8 mouse cellular contexts compared by ENCODE assay signal in the genomic region with DNA sequence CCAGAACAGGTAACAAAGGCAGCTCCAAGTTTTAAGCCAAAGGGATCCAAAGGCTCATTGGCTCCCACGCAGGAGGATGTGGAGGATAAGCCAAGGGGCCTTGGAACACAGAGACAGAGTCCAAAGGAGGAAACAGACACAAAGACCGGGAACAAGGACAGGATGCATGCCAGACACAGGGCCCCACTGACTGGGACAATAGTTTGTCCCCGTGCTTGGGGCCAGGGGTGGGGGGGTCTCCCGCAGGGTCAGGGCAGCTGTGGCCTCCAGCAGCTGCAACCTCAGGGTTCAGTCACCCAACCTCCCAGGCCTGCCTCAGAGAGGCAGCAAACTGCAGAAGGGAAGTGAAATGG. TPM values are rescaled to one million over a fixed set of nuclear protein-coding genes. Genes with fewer than 3 reads are reported as not detected.
DNase-seq lines count a peak whose midpoint lies in the region; ATAC-seq and TF ChIP-seq lines count a peak whose summit lies in the region.
"Had no signal": no experiment of that assay in that cellular context is flagged by ENCODE, and none has a peak within 500 bp of the region (broad histone marks: within the 10 kb centered on the region; RNA-seq: fewer than 3 reads in every experiment).

No protein-coding gene starts in this region.

- no peak for DNase-seq in CH12.LX (ENCODE audit: extremely low read depth)
- no peak for DNase-seq in G1E (ENCODE audit: low spot score)
- DNase-seq in heart, postnatal 4 days: peak; percentile 60
- no peak for DNase-seq in gastrocnemius, postnatal 25 days

- H3K27ac ChIP-seq in CH12.LX (ENCODE audit: insufficient read depth, low read depth): no peak overlapping the region
- H3K27ac ChIP-seq in limb, embryonic 13.5 days: peak overlapping the region; percentile 39; the same call in 1 of the 2 replicates
- H3K27ac ChIP-seq in stomach, embryonic 14.5 days (ENCODE audit: low read length): peak overlapping the region; percentile 67; the same call in 1 of the 2 replicates

- peaks cover 29 to 70% of the 10 kb centered on the region in 2 experiments for H3K4me1 ChIP-seq in CH12.LX (ENCODE audit: control insufficient read depth in 1 of 2, insufficient read depth in 2 of 2)
- peaks cover 78% of the 10 kb centered on the region for H3K4me1 ChIP-seq in G1E (ENCODE audit: insufficient read depth, low read depth, low read length)
- peaks cover 28% of the 10 kb centered on the region for H3K4me1 ChIP-seq in limb, embryonic 13.5 days
- H3K4me1 ChIP-seq in stomach, embryonic 14.5 days (ENCODE audit: control insufficient read depth, insufficient read depth, low read length): peaks cover 10% of the 10 kb centered on the region

- H3K36me3 ChIP-seq in CH12.LX (replicated peaks in 1 of 2; ENCODE audit: control insufficient read depth in 1 of 2, insufficient read depth in 1 of 2, low read length in 1 of 2) (peaks cover 31 to 52% of the 10 kb centered on the region in 2 experiments), G1E (replicated peaks) (peaks cover 64% of the 10 kb centered on the region)
- peaks cover 41% of the 10 kb centered on the region for H3K36me3 ChIP-seq in limb, embryonic 13.5 days
- peaks cover 19% of the 10 kb centered on the region for H3K36me3 ChIP-seq in stomach, embryonic 14.5 days (ENCODE audit: control insufficient read depth, insufficient read depth, low read length)

- no peak overlapping the region for H3K4me3 ChIP-seq in CH12.LX (replicated peaks in 1 of 3; ENCODE audit: low read depth in 2 of 3, low read length in 2 of 3, poor library complexity in 1 of 3)
- peak overlapping the region; percentile 49; the same call in 1 of the 2 replicates for H3K4me3 ChIP-seq in G1E (ENCODE audit: low read depth, low read length)
- no peak overlapping the region for H3K4me3 ChIP-seq in limb, embryonic 13.5 days
- 0 out of 2 replicates have a peak overlapping the region, but pooled peaks have one; percentile 5 for H3K4me3 ChIP-seq in stomach, embryonic 14.5 days (ENCODE audit: low read depth, low read length)
- H3K4me3 ChIP-seq: myocyte had no signal

- peaks cover 20% of the 10 kb centered on the region for H3K79me2 ChIP-seq in CH12.LX (replicated peaks; ENCODE audit: control insufficient read depth, extremely low read depth, insufficient read depth, poor library complexity, severe bottlenecking)

- dilution Hi-C loops in CH12.LX (cut with MboI; ENCODE audit: extremely low pct_ligation_motif_present, extremely low pct_unique_long_range_greater_than_20kb, low sequenced_read_pairs): no loop called here

- no peak for TF ChIP-seq EP300 in CH12.LX (IDR thresholded peaks at IDR 0.05; ENCODE audit: low read length)

- no peak for TF ChIP-seq POLR2A in CH12.LX (IDR thresholded peaks at IDR 0.05; ENCODE audit: low read depth, low read length)

- H3K27me3 ChIP-seq in CH12.LX (replicated peaks): no peaks in the 10 kb centered on the region
- no peaks in the 10 kb centered on the region for H3K27me3 ChIP-seq in G1E (ENCODE audit: insufficient read depth, low read length)
- no peaks in the 10 kb centered on the region for H3K27me3 ChIP-seq in limb, embryonic 13.5 days
- no peaks in the 10 kb centered on the region for H3K27me3 ChIP-seq in stomach, embryonic 14.5 days (ENCODE audit: control insufficient read depth, insufficient read depth, low read length)

- no peak for TF ChIP-seq CTCF in CH12.LX (conservative IDR thresholded peaks at IDR 0.05 in 1 of 2, IDR thresholded peaks at IDR 0.05 in 1 of 2; ENCODE audit: low read depth in 2 of 2, low read length in 2 of 2)
- no peak for TF ChIP-seq CTCF in G1E (IDR thresholded peaks at IDR 0.05; ENCODE audit: low read depth, low read length)

- in situ Hi-C loops in CH12.LX (cut with MboI; ENCODE audit: low pct_ligation_motif_present, low pct_unique_long_range_greater_than_20kb, low sequenced_read_pairs): no loop called here

- no peak overlapping the region for H3K9ac ChIP-seq in CH12.LX (ENCODE audit: insufficient read depth, low read depth)
- H3K9ac ChIP-seq in limb, embryonic 13.5 days: peak overlapping the region; percentile 25; the same call in 1 of the 2 replicates
- no peak overlapping the region for H3K9ac ChIP-seq in stomach, embryonic 14.5 days (replicated peaks; ENCODE audit: low read depth, low read length)

- WGBS in limb, embryonic 13.5 days: 50% methylated on average over 4 of the region's 4 CpGs
- WGBS in stomach, embryonic 14.5 days: 71% methylated on average over 4 of the region's 4 CpGs

- no peak for TF ChIP-seq RAD21 in CH12.LX (IDR thresholded peaks at IDR 0.05; ENCODE audit: low read depth, low read length)

- H3K9me3 ChIP-seq in CH12.LX (replicated peaks; ENCODE audit: low read length): no peaks in the 10 kb centered on the region
- H3K9me3 ChIP-seq in G1E (replicated peaks): no peaks in the 10 kb centered on the region
- no peaks in the 10 kb centered on the region for H3K9me3 ChIP-seq in limb, embryonic 13.5 days
- H3K9me3 ChIP-seq in stomach, embryonic 14.5 days (ENCODE audit: control insufficient read depth, low read depth, low read length): no peaks in the 10 kb centered on the region

- H3K4me2 ChIP-seq in CH12.LX (ENCODE audit: insufficient read depth, low read depth, poor library complexity, severe bottlenecking): no peak overlapping the region; the same call in 1 of the 2 replicates
- peak overlapping the region; percentile 0 for H3K4me2 ChIP-seq in limb, embryonic 13.5 days (replicated peaks)
- H3K4me2 ChIP-seq in stomach, embryonic 14.5 days (replicated peaks; ENCODE audit: low read depth, low read length): 0 out of 2 replicates have a peak overlapping the region, but pooled peaks have one; percentile 10

- ATAC-seq in G1E (ENCODE audit: extremely low read depth, insufficient number of reproducible peaks, low FRiP score, poor library complexity, severe bottlenecking): no peak
- no peak for ATAC-seq in limb, embryonic 13.5 days (ENCODE audit: low FRiP score, low read depth)
- no peak for ATAC-seq in stomach, embryonic 14.5 days (ENCODE audit: insufficient number of reproducible peaks, insufficient read depth, low FRiP score, low read depth)
- ATAC-seq in activated CD4-positive, CD25-positive, alpha-beta regulatory T cell, adult 4 months: no peak

RNA-seq across cellular contexts. Expression of gene Abhd17a, which starts 2.9 kb away (rescaled TPM):
- total RNA-seq in CH12.LX (2012; rRNA removed): 49.1 and 52.8 TPM in 2 replicates
- 28.0 and 37.2 TPM in 2 replicates for total RNA-seq in CH12.LX (2014; rRNA removed)
- 44.6 and 48.0 TPM in 2 replicates for polyA plus RNA-seq in CH12.LX (2012; ENCODE audit: insufficient read length, low read depth)
- total RNA-seq in G1E (2014; fragmentation: Nextera tagmentation): 12.4 and 14.6 TPM in 2 replicates
- 37.8 and 44.0 TPM in 2 replicates for total RNA-seq in G1E (2017)
- 574 and 928 TPM in 2 replicates for polyA plus RNA-seq in G1E (2012)
- total RNA-seq in heart, postnatal 4 days (2021): 10 to 100 TPM; 93.6 to 95.0 TPM
- polyA plus RNA-seq in limb, embryonic 13.5 days (2015; fragmentation: Nextera tagmentation; extraction: Ambion mirVana): 80.9 and 83.0 TPM in 2 replicates
- 89.7 and 104 TPM in 2 replicates for polyA plus RNA-seq in stomach, embryonic 14.5 days (2014; fragmentation: Nextera tagmentation; extraction: Ambion mirVana)
- polyA plus RNA-seq in activated CD4-positive, CD25-positive, alpha-beta regulatory T cell, adult 4 months (2017; shearing (Covaris generic)): 10 to 100 TPM in 1 of 2 experiments, 1 to 10 TPM in 1; 9.4 to 11.8 TPM
- total RNA-seq in gastrocnemius, postnatal 25 days (2021): 10 to 100 TPM; 53.8 to 58.8 TPM

RNA-seq across cellular contexts. Expression of gene Klf16, which starts 10.2 kb away (rescaled TPM):
- 84.8 and 94.0 TPM in 2 replicates for total RNA-seq in CH12.LX (2012; rRNA removed)
- 14.1 and 14.5 TPM in 2 replicates for total RNA-seq in CH12.LX (2014; rRNA removed)
- polyA plus RNA-seq in CH12.LX (2012; ENCODE audit: insufficient read length, low read depth): 30.9 and 38.2 TPM in 2 replicates
- total RNA-seq in G1E (2014; fragmentation: Nextera tagmentation): 10.8 and 14.0 TPM in 2 replicates
- 6.1 and 8.1 TPM in 2 replicates for total RNA-seq in G1E (2017)
- 105 and 141 TPM in 2 replicates for polyA plus RNA-seq in G1E (2012)
- total RNA-seq in heart, postnatal 4 days (2021): 10 to 100 TPM in 1 of 2 experiments, 1 to 10 TPM in 1; 9.6 to 10.4 TPM
- polyA plus RNA-seq in limb, embryonic 13.5 days (2015; fragmentation: Nextera tagmentation; extraction: Ambion mirVana): 9.3 and 10.0 TPM in 2 replicates
- 8.1 and 8.4 TPM in 2 replicates for polyA plus RNA-seq in stomach, embryonic 14.5 days (2014; fragmentation: Nextera tagmentation; extraction: Ambion mirVana)
- 1 to 10 TPM; 5.2 to 8.1 TPM for polyA plus RNA-seq in activated CD4-positive, CD25-positive, alpha-beta regulatory T cell, adult 4 months (2017; shearing (Covaris generic))
- total RNA-seq in gastrocnemius, postnatal 25 days (2021): 1 to 10 TPM; 1.2 to 2.0 TPM

RNA-seq across cellular contexts. Expression of gene Scamp4, which starts 15.4 kb away (rescaled TPM):
- total RNA-seq in CH12.LX (2012; rRNA removed) (33.2 and 33.9 TPM in 2 replicates), CH12.LX (2014; rRNA removed) (17.8 and 18.5 TPM in 2 replicates), G1E (2014; fragmentation: Nextera tagmentation) (37.5 and 39.4 TPM in 2 replicates), G1E (2017) (12.7 and 12.9 TPM in 2 replicates)
- polyA plus RNA-seq in CH12.LX (2012; ENCODE audit: insufficient read length, low read depth) (81.2 and 89.9 TPM in 2 replicates), G1E (2012) (72.8 and 87.0 TPM in 2 replicates)
- total RNA-seq in heart, postnatal 4 days (2021): 10 to 100 TPM; 27.0 to 30.4 TPM
- polyA plus RNA-seq in limb, embryonic 13.5 days (2015; fragmentation: Nextera tagmentation; extraction: Ambion mirVana): 83.9 and 92.0 TPM in 2 replicates
- polyA plus RNA-seq in stomach, embryonic 14.5 days (2014; fragmentation: Nextera tagmentation; extraction: Ambion mirVana): 95.9 and 106 TPM in 2 replicates
- 100 to 1,000 TPM; 104 to 107 TPM for polyA plus RNA-seq in activated CD4-positive, CD25-positive, alpha-beta regulatory T cell, adult 4 months (2017; shearing (Covaris generic))
- total RNA-seq in gastrocnemius, postnatal 25 days (2021): 10 to 100 TPM; 14.3 to 18.4 TPM

RNA-seq across cellular contexts. Expression of gene Adat3, which starts 15.4 kb away (rescaled TPM):
- 5.0 and 8.0 TPM in 2 replicates for total RNA-seq in CH12.LX (2012; rRNA removed)
- 5.8 and 6.6 TPM in 2 replicates for total RNA-seq in CH12.LX (2014; rRNA removed)
- 6.3 and 6.7 TPM in 2 replicates for polyA plus RNA-seq in CH12.LX (2012; ENCODE audit: insufficient read length, low read depth)
- total RNA-seq in G1E (2014; fragmentation: Nextera tagmentation): not detected in 2 replicates
- 1.2 and 1.6 TPM in 2 replicates for total RNA-seq in G1E (2017)
- 19.4 and 23.5 TPM in 2 replicates for polyA plus RNA-seq in G1E (2012)
- total RNA-seq in heart, postnatal 4 days (2021): 1 to 10 TPM; 2.6 to 2.9 TPM
- polyA plus RNA-seq in limb, embryonic 13.5 days (2015; fragmentation: Nextera tagmentation; extraction: Ambion mirVana): 7.6 and 8.8 TPM in 2 replicates
- polyA plus RNA-seq in stomach, embryonic 14.5 days (2014; fragmentation: Nextera tagmentation; extraction: Ambion mirVana): 7.7 and 7.9 TPM in 2 replicates
- polyA plus RNA-seq in activated CD4-positive, CD25-positive, alpha-beta regulatory T cell, adult 4 months (2017; shearing (Covaris generic)): 1 to 10 TPM; 2.5 to 3.7 TPM
- 1 to 10 TPM in 1 of 2 experiments, under 1 TPM in 1; 0.92 to 1.2 TPM for total RNA-seq in gastrocnemius, postnatal 25 days (2021)

RNA-seq across cellular contexts. Expression of gene Gm49322, which starts 18.5 kb away (rescaled TPM):
- total RNA-seq in CH12.LX (2012; rRNA removed): 1.8 and 2.2 TPM in 2 replicates
- 0.20 and 0.28 TPM in 2 replicates for total RNA-seq in CH12.LX (2014; rRNA removed)
- 0.97 and 1.1 TPM in 2 replicates for polyA plus RNA-seq in CH12.LX (2012; ENCODE audit: insufficient read length, low read depth)
- 1.1 and 2.2 TPM in 2 replicates for total RNA-seq in G1E (2014; fragmentation: Nextera tagmentation)
- total RNA-seq in G1E (2017): 0.82 and 1.2 TPM in 2 replicates
- 2.4 and 2.8 TPM in 2 replicates for polyA plus RNA-seq in G1E (2012)
- total RNA-seq in heart, postnatal 4 days (2021): 1 to 10 TPM in 1 of 2 experiments, under 1 TPM in 1; 0.79 to 1.2 TPM
- 3.7 and 5.6 TPM in 2 replicates for polyA plus RNA-seq in limb, embryonic 13.5 days (2015; fragmentation: Nextera tagmentation; extraction: Ambion mirVana)
- 1.5 and 2.3 TPM in 2 replicates for polyA plus RNA-seq in stomach, embryonic 14.5 days (2014; fragmentation: Nextera tagmentation; extraction: Ambion mirVana)
- 10 to 100 TPM in 1 of 2 experiments, 1 to 10 TPM in 1; 9.5 to 11.5 TPM for polyA plus RNA-seq in activated CD4-positive, CD25-positive, alpha-beta regulatory T cell, adult 4 months (2017; shearing (Covaris generic))
- total RNA-seq in gastrocnemius, postnatal 25 days (2021): under 1 TPM; 0.21 to 0.33 TPM

Comparison
In these comparisons a context has a peak if more than half of its experiments do, and no peak if none do; other contexts are left out.
1. H3K4me3 ChIP-seq: peak in G1E (single experiment) and stomach, embryonic 14.5 days (single experiment); none in CH12.LX (0 of 3) and limb, embryonic 13.5 days (single experiment).